Mouse (Mus musculus): ENCODE measurements around the gene Hoxc10. TPM values are rescaled to one million over a fixed set of nuclear protein-coding genes. Genes with fewer than 3 reads are reported as not detected.

Hoxc10 gene
- polyA plus RNA-seq, 1 experiment from 2014 or later: not detected

DNA sequence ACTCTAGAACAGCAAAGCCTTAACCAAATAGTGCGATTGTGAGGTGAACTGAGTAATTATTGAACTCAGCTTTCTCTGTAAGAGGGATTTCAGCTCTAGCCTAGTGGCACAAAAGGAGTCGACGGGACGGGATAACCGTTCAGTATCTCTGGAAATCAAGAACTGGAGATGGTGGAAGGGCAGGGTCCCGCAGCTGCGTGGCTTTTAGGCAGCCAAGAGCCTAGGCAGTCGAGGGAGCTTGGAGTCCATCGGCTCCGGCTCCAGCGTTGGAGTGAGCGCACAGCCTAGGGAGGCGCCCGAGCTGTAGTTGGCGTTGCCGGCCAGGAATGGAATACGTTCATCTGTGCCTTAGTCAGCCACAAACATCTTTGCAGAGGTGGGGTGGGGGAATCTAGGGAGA is 38.7 kb downstream of the Hoxc10 start:
- no peak overlapping the region for H3K4me2 ChIP-seq (ENCODE audit: low read depth, low read length)
- no peak overlapping the region for H3K4me3 ChIP-seq (ENCODE audit: low read depth, low read length)
- ATAC-seq (no peak), DNase-seq (no peak)
- 4% methylated on average over 17 of the region's 17 CpGs for WGBS (ENCODE audit: insufficient replicate concordance)
- H3K36me3 ChIP-seq (replicated peaks; ENCODE audit: insufficient read depth, low read length): no peaks in the 10 kb centered on the region
- no peak overlapping the region for H3K27ac ChIP-seq (ENCODE audit: low read depth)
- no peak overlapping the region for H3K9ac ChIP-seq (replicated peaks)
- H3K27me3 ChIP-seq (ENCODE audit: insufficient read depth, low read length): peaks cover 100% of the 10 kb centered on the region
- TF ChIP-seq EP300 (IDR thresholded peaks at IDR 0.05; ENCODE audit: low read depth): no peak
- TF ChIP-seq CTCF (IDR thresholded peaks at IDR 0.05; ENCODE audit: low read depth): no peak
- H3K4me1 ChIP-seq (ENCODE audit: insufficient read depth): no peaks in the 10 kb centered on the region
- H3K9me3 ChIP-seq (ENCODE audit: low read length): no peaks in the 10 kb centered on the region

DNA sequence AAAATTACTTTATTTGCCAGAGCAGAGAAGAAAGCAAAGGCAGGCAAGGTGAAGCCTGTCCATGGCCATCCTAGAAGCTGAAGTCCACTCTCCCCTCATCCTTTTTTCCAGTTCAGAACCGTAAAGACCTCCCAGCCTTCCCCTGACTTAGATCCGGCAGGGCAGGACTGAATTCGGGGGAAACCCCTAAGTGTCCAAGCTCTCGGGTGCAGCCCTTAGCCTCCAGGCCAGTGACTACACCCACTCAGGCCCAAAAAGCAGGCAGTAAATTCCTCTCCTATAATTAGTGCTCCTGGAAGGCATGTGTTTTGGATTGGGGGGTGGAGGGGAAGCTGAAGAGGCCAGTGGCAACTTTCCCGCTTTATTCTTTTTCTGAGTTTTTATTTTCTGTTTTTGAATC is 39.2 kb downstream of the Hoxc10 start:
- DNase-seq: no peak
- peaks cover 100% of the 10 kb centered on the region for H3K27me3 ChIP-seq (ENCODE audit: insufficient read depth, low read length)
- no peak overlapping the region for H3K4me2 ChIP-seq (ENCODE audit: low read depth, low read length)
- H3K9me3 ChIP-seq (ENCODE audit: low read length): no peaks in the 10 kb centered on the region
- H3K27ac ChIP-seq (ENCODE audit: low read depth): no peak overlapping the region
- no peak for ATAC-seq
- TF ChIP-seq CTCF (IDR thresholded peaks at IDR 0.05; ENCODE audit: low read depth) (no peak), EP300 (IDR thresholded peaks at IDR 0.05; ENCODE audit: low read depth) (no peak)
- 15% methylated on average over 5 of the region's 5 CpGs for WGBS (ENCODE audit: insufficient replicate concordance)
- no peak overlapping the region for H3K4me3 ChIP-seq (ENCODE audit: low read depth, low read length)
- H3K4me1 ChIP-seq (ENCODE audit: insufficient read depth): no peaks in the 10 kb centered on the region
- no peak overlapping the region for H3K9ac ChIP-seq (replicated peaks)
- no peaks in the 10 kb centered on the region for H3K36me3 ChIP-seq (replicated peaks; ENCODE audit: insufficient read depth, low read length)

DNA sequence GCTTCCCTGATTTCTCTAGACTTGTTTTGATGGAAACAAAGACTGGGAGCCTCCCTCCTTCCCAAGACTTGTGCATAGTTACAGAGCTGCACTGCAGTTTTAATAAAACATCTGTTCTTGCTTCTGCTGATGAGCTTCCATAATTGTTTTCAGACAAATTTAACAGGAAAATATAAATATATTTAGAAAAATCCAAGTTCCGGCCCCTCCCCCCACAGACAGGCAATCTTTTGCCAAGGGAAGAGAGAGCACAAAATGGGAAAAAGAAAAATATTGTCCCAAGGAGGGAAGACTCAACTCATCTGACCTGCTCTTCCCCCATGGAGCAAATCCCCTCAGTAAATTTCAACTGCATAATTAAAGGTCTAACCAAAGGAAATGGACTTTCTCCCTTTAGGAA is 39.7 kb downstream of the Hoxc10 start:
- DNase-seq: no peak
- H3K27me3 ChIP-seq (ENCODE audit: insufficient read depth, low read length): peaks cover 100% of the 10 kb centered on the region

DNA sequence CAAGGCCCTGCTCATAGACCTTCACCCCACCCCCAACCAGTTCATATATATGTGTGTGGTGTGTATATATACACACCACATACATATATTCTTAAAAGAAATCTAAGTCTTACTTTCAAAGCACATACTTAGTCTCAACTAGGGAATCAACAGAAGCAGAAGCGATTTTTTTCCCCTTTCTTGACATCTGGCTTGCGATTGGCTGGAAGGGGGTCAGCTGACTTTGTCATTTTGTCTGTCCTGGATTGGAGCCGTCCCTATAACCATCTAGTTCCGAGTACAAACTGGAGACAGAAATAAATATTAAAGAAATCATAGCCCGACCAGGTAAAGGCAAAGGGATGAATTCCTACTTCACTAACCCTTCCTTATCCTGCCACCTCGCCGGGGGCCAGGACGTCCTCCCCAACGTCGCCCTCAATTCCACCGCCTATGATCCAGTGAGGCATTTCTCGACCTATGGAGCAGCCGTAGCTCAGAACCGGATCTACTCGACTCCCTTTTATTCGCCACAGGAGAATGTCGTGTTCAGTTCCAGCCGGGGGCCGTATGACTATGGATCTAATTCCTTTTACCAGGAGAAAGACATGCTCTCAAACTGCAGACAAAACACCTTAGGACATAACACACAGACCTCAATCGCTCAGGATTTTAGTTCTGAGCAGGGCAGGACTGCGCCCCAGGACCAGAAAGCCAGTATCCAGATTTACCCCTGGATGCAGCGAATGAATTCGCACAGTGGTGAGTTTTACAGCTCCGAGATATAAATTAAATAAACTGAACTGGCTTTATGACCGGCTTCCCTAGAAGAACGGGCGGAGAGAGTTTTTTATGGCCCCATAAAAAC is 42.9 kb downstream of the Hoxc10 start:
- Histone ChIP-seq H3K4me3 (ENCODE audit: low read depth, low read length) (no peak overlapping the region; the same call in 1 of the 2 replicates), H3K27me3 (ENCODE audit: insufficient read depth, low read length) (peaks cover 99% of the 10 kb centered on the region), H3K9me3 (ENCODE audit: low read length) (no peaks in the 10 kb centered on the region), H3K4me2 (ENCODE audit: low read depth, low read length) (no peak overlapping the region), H3K27ac (ENCODE audit: low read depth) (no peak overlapping the region), H3K36me3 (replicated peaks; ENCODE audit: insufficient read depth, low read length) (no peaks in the 10 kb centered on the region), H3K9ac (replicated peaks) (no peak overlapping the region), H3K4me1 (ENCODE audit: insufficient read depth) (no peaks in the 10 kb centered on the region)
- no peak for DNase-seq
- 3% methylated on average over 27 of the region's 27 CpGs for WGBS (ENCODE audit: insufficient replicate concordance)
- TF ChIP-seq EP300 (IDR thresholded peaks at IDR 0.05; ENCODE audit: low read depth) (no peak), CTCF (IDR thresholded peaks at IDR 0.05; ENCODE audit: low read depth) (no peak)
- no peak for ATAC-seq

More for the DNA sequence above, 39.7 kb downstream of the Hoxc10 start:
- 41% methylated on average over 1 of the region's 1 CpGs for WGBS (ENCODE audit: insufficient replicate concordance)
- no peak overlapping the region for H3K27ac ChIP-seq (ENCODE audit: low read depth)
- H3K4me1 ChIP-seq (ENCODE audit: insufficient read depth): no peaks in the 10 kb centered on the region
- no peak overlapping the region for H3K4me3 ChIP-seq (ENCODE audit: low read depth, low read length)
- H3K9me3 ChIP-seq (ENCODE audit: low read length): no peaks in the 10 kb centered on the region
- H3K4me2 ChIP-seq (ENCODE audit: low read depth, low read length): no peak overlapping the region
- no peak for ATAC-seq
- TF ChIP-seq EP300 (IDR thresholded peaks at IDR 0.05; ENCODE audit: low read depth) (no peak), CTCF (IDR thresholded peaks at IDR 0.05; ENCODE audit: low read depth) (no peak)
- H3K9ac ChIP-seq (replicated peaks): no peak overlapping the region
- H3K36me3 ChIP-seq (replicated peaks; ENCODE audit: insufficient read depth, low read length): no peaks in the 10 kb centered on the region

DNA sequence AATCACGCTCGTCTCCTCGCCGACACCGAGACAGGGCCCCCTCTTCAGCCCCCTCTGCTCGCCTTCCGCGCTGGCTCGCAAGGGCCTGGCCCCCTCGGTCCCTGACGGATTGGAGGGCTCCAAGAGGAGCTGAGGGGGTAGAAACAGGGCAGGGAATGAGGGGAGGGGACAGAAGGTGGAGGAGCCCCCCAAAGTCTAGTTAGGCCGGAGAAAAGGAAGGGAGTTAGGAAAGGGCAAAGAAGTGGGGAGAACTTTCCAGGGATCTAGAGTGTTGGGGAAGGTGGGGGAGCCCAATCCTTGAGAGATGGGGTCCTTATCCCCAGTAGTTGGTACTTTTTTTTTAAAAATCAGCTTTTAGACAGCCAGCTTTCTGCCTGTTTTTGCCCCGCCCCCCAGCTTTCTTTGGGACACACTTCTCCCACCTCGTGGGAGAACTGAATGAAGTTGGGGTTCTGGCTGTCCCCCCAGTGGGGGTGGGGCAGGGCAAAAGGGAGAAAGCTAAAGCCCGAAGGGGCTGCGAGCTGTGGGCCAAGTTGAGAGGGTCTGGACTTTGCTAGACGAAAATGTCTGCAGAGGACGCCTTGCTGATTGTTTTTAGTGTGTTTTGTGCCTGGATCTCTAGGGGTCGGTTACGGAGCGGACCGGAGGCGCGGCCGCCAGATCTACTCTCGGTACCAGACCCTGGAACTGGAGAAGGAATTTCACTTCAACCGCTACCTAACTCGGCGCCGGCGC is 43.7 kb downstream of the Hoxc10 start:
- Histone ChIP-seq H3K9me3 (ENCODE audit: low read length) (no peaks in the 10 kb centered on the region), H3K27me3 (ENCODE audit: insufficient read depth, low read length) (peaks cover 99% of the 10 kb centered on the region), H3K4me2 (ENCODE audit: low read depth, low read length) (no peak overlapping the region), H3K36me3 (replicated peaks; ENCODE audit: insufficient read depth, low read length) (no peaks in the 10 kb centered on the region), H3K27ac (ENCODE audit: low read depth) (no peak overlapping the region), H3K9ac (replicated peaks) (no peak overlapping the region), H3K4me1 (ENCODE audit: insufficient read depth) (no peaks in the 10 kb centered on the region), H3K4me3 (ENCODE audit: low read depth, low read length) (no peak overlapping the region)
- ATAC-seq (no peak), DNase-seq (no peak)
- WGBS (ENCODE audit: insufficient replicate concordance): 4% methylated on average over 31 of the region's 31 CpGs
- TF ChIP-seq CTCF (IDR thresholded peaks at IDR 0.05; ENCODE audit: low read depth): no peak
- TF ChIP-seq EP300 (IDR thresholded peaks at IDR 0.05; ENCODE audit: low read depth): no peak

DNA sequence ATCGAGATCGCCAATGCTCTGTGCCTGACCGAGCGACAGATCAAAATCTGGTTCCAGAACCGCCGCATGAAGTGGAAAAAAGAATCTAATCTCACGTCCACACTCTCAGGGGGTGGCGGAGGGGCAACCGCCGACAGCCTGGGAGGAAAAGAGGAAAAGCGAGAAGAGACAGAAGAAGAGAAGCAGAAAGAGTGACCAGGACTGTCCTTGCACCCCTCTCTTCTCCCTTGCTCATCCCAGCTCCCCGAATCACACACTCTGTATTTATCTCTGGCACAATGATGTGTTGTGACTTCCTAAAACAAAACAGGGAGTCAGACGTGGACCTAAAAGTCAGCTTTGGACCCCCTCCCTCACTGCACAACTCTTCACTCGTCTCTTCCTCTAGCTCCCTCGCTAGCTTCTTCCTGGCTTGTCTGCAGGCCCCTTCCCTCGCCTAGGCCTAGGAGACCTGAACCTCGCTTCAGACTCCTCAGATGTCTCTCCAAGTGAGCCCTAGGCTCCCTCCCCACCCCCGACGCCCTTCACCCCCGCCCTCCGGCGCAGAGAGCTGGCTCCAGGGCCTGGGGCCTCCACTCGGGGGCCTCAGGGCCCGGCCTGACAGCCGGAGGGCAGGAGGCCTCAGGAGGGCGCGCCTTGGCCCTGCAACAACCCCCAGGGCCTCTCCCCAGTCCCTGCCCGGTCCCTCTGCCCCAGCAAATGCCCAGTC is 44.4 kb downstream of the Hoxc10 start:
- Histone ChIP-seq H3K4me2 (ENCODE audit: low read depth, low read length) (no peak overlapping the region), H3K27me3 (ENCODE audit: insufficient read depth, low read length) (peaks cover 99% of the 10 kb centered on the region), H3K4me1 (ENCODE audit: insufficient read depth) (no peaks in the 10 kb centered on the region), H3K9ac (replicated peaks) (no peak overlapping the region), H3K9me3 (ENCODE audit: low read length) (no peaks in the 10 kb centered on the region), H3K4me3 (ENCODE audit: low read depth, low read length) (no peak overlapping the region), H3K27ac (ENCODE audit: low read depth) (no peak overlapping the region), H3K36me3 (replicated peaks; ENCODE audit: insufficient read depth, low read length) (no peaks in the 10 kb centered on the region)
- TF ChIP-seq EP300 (IDR thresholded peaks at IDR 0.05; ENCODE audit: low read depth): no peak
- no peak for TF ChIP-seq CTCF (IDR thresholded peaks at IDR 0.05; ENCODE audit: low read depth)
- 3% methylated on average over 28 of the region's 28 CpGs for WGBS (ENCODE audit: insufficient replicate concordance)
- no peak for DNase-seq
- ATAC-seq: no peak

Measured in liver, postnatal 0 days (tissue).